Mouse (Mus musculus) forebrain, embryonic 15.5 days (tissue): ENCODE measurements at regions not wholly inside any gene's neighbourhood (a gene's known extent, or its start where the extent isn't known, plus 50 kb on each side); places are given as distances from the start of the nearest gene placed in this dataset.

Source experiments
- ATAC-seq: fragments of 200-750 bp; cut with Nextera tagmentation; replicated peaks from 2 replicates; pipeline ENCODE4 v1.8.0; 2017; ENCODE audit warnings: mild to moderate bottlenecking, moderate TSS enrichment, moderate library complexity
- H3K27ac ChIP-seq: fragments of 300-500 bp; sonication (generic); replicated peaks from 2 replicates; pipeline ENCODE4 v1.5.1; 2015; ENCODE audit warnings: mild to moderate bottlenecking, inconsistent platforms
- H3K27me3 ChIP-seq: fragments of 300-500 bp; sonication (generic); 2 replicates; pipeline ENCODE4 v1.6.1; 2015; ENCODE audit warnings: inconsistent platforms
- H3K36me3 ChIP-seq: fragments of 300-500 bp; sonication (generic); 2 replicates; pipeline ENCODE4 v1.6.1; 2015; ENCODE audit warnings: mild to moderate bottlenecking, inconsistent platforms
- H3K4me1 ChIP-seq: fragments of 300-500 bp; sonication (generic); 2 replicates; pipeline ENCODE4 v1.6.1; 2015; ENCODE audit warnings: inconsistent platforms
- H3K4me2 ChIP-seq: fragments of 300-500 bp; sonication (generic); replicated peaks from 2 replicates; pipeline ENCODE4 v1.6.1; 2015; ENCODE audit warnings: mild to moderate bottlenecking, inconsistent platforms
- H3K4me3 ChIP-seq: fragments of 300-500 bp; sonication (generic); 2 replicates; pipeline ENCODE4 v1.5.1; 2015; ENCODE audit warnings: mild to moderate bottlenecking, inconsistent platforms
- H3K9ac ChIP-seq: fragments of 300-500 bp; sonication (generic); replicated peaks from 2 replicates; pipeline ENCODE4 v1.6.1; 2015; ENCODE audit warnings: mild to moderate bottlenecking, inconsistent platforms
- H3K9me3 ChIP-seq: fragments of 300-500 bp; sonication (generic); 2 replicates; pipeline ENCODE4 v1.6.1; 2016; ENCODE audit warnings: inconsistent platforms
- WGBS: fragments of 180-500 bp; shearing (Covaris S2); methylation state at CpG from one replicate; pipeline ENCODE4 v1.1.7; 2015; ENCODE audit warnings: mixed read lengths; 5-methylcytosine and 5-hydroxymethylcytosine counted together

- Histone ChIP-seq H3K4me2 (no peak overlapping the region), H3K4me1 (peaks cover 16% of the 10 kb centered on the region), H3K27ac (no peak overlapping the region), H3K4me3 (no peak overlapping the region), H3K36me3 (no peaks in the 10 kb centered on the region), H3K9me3 (no peaks in the 10 kb centered on the region), H3K27me3 (no peaks in the 10 kb centered on the region), H3K9ac (no peak overlapping the region)
- WGBS = 74% methylated on average over 5 of the region's 5 CpGs
- ATAC-seq = no peak
Measured at GRCm38 (mm10) chr17:80891656-80892055, 52.8 kb upstream of the Tmem178 start.

GRCm38 (mm10) chr17:80889095-80889494, 55.3 kb upstream of the Tmem178 start:
- no peaks in the 10 kb centered on the region for H3K27me3 ChIP-seq

GRCm38 (mm10) chr17:80887749-80888119, 56.7 kb upstream of the Tmem178 start:
- peak overlapping the region; percentile 84 for H3K27ac ChIP-seq
- peaks cover 21% of the 10 kb centered on the region for H3K4me1 ChIP-seq
- no peaks in the 10 kb centered on the region for H3K27me3 ChIP-seq
- H3K4me3 ChIP-seq = no peak overlapping the region
- no peak overlapping the region for H3K9ac ChIP-seq
- peak; percentile 55; the same call in 1 of the 2 replicates for ATAC-seq
- H3K4me2 ChIP-seq = peak overlapping the region; percentile 28
- WGBS = 6% methylated on average over 8 of the region's 8 CpGs
- no peaks in the 10 kb centered on the region for H3K9me3 ChIP-seq
- no peaks in the 10 kb centered on the region for H3K36me3 ChIP-seq

More at GRCm38 (mm10) chr17:80889095-80889494, 55.3 kb upstream of the Tmem178 start:
- Histone ChIP-seq H3K27ac (no peak overlapping the region), H3K4me3 (no peak overlapping the region), H3K4me2 (no peak overlapping the region), H3K4me1 (peaks cover 21% of the 10 kb centered on the region), H3K9me3 (no peaks in the 10 kb centered on the region), H3K9ac (no peak overlapping the region), H3K36me3 (no peaks in the 10 kb centered on the region)
- 93% methylated on average over 4 of the region's 4 CpGs for WGBS
- no peak for ATAC-seq

GRCm38 (mm10) chr17:80887021-80887748, 57.2 kb upstream of the Tmem178 start:
- Histone ChIP-seq H3K4me2 (peak overlapping the region; percentile 28), H3K9ac (no peak overlapping the region; the same call in 1 of the 2 replicates), H3K4me3 (no peak overlapping the region), H3K27ac (peak overlapping the region; percentile 84), H3K9me3 (no peaks in the 10 kb centered on the region), H3K4me1 (peaks cover 21% of the 10 kb centered on the region), H3K27me3 (no peaks in the 10 kb centered on the region), H3K36me3 (no peaks in the 10 kb centered on the region)
- WGBS = 3% methylated on average over 18 of the region's 18 CpGs
- ATAC-seq = peak; percentile 74

- no peaks in the 10 kb centered on the region for H3K27me3 ChIP-seq
- peak overlapping the region; percentile 84 for H3K27ac ChIP-seq
- 78% methylated on average over 3 of the region's 3 CpGs for WGBS
- no peaks in the 10 kb centered on the region for H3K9me3 ChIP-seq
- no peak overlapping the region for H3K9ac ChIP-seq
- ATAC-seq = no peak
- H3K4me3 ChIP-seq = no peak overlapping the region
- peaks cover 21% of the 10 kb centered on the region for H3K4me1 ChIP-seq
- H3K4me2 ChIP-seq = no peak overlapping the region
- no peaks in the 10 kb centered on the region for H3K36me3 ChIP-seq
Measured at GRCm38 (mm10) chr17:80886211-80886701, 58.2 kb upstream of the Tmem178 start.

- ATAC-seq = no peak
- H3K36me3 ChIP-seq = no peaks in the 10 kb centered on the region
- WGBS = 82% methylated on average over 9 of the region's 9 CpGs
- peaks cover 21% of the 10 kb centered on the region for H3K4me1 ChIP-seq
- H3K27ac ChIP-seq = no peak overlapping the region
- H3K4me3 ChIP-seq = no peak overlapping the region
- H3K27me3 ChIP-seq = no peaks in the 10 kb centered on the region
- no peak overlapping the region for H3K4me2 ChIP-seq
- no peak overlapping the region for H3K9ac ChIP-seq
- no peaks in the 10 kb centered on the region for H3K9me3 ChIP-seq
Measured at GRCm38 (mm10) chr17:80885706-80886105, 58.7 kb upstream of the Tmem178 start.

GRCm38 (mm10) chr17:80884886-80885285, 59.5 kb upstream of the Tmem178 start:
- Histone ChIP-seq H3K27me3 (no peaks in the 10 kb centered on the region), H3K4me2 (no peak overlapping the region), H3K9ac (no peak overlapping the region), H3K9me3 (no peaks in the 10 kb centered on the region), H3K27ac (no peak overlapping the region), H3K36me3 (no peaks in the 10 kb centered on the region), H3K4me1 (peaks cover 21% of the 10 kb centered on the region), H3K4me3 (no peak overlapping the region)
- no peak for ATAC-seq
- 28% methylated on average over 2 of the region's 2 CpGs for WGBS

- H3K9ac ChIP-seq = no peak overlapping the region
- 91% methylated on average over 3 of the region's 3 CpGs for WGBS
- no peak for ATAC-seq
- no peak overlapping the region for H3K4me2 ChIP-seq
- H3K4me1 ChIP-seq = peaks cover 12% of the 10 kb centered on the region
- no peaks in the 10 kb centered on the region for H3K36me3 ChIP-seq
- no peaks in the 10 kb centered on the region for H3K9me3 ChIP-seq
- no peak overlapping the region for H3K27ac ChIP-seq
- H3K27me3 ChIP-seq = no peaks in the 10 kb centered on the region
- H3K4me3 ChIP-seq = no peak overlapping the region
Measured at GRCm38 (mm10) chr17:80882476-80882875, 62.0 kb upstream of the Tmem178 start.

- Histone ChIP-seq H3K9ac (no peak overlapping the region), H3K27me3 (no peaks in the 10 kb centered on the region), H3K4me1 (peaks cover 6% of the 10 kb centered on the region), H3K4me3 (no peak overlapping the region), H3K4me2 (no peak overlapping the region), H3K27ac (no peak overlapping the region), H3K9me3 (no peaks in the 10 kb centered on the region), H3K36me3 (no peaks in the 10 kb centered on the region)
- ATAC-seq = no peak
- WGBS = 81% methylated on average over 4 of the region's 4 CpGs
Measured at GRCm38 (mm10) chr17:80880325-80880724, 64.1 kb upstream of the Tmem178 start.

GRCm38 (mm10) chr17:80875352-80876044, 68.9 kb upstream of the Tmem178 start:
- no peak overlapping the region for H3K4me2 ChIP-seq
- H3K4me3 ChIP-seq = no peak overlapping the region
- no peaks in the 10 kb centered on the region for H3K36me3 ChIP-seq
- peaks cover 6% of the 10 kb centered on the region for H3K4me1 ChIP-seq
- H3K9ac ChIP-seq = no peak overlapping the region
- H3K27ac ChIP-seq = no peak overlapping the region
- no peaks in the 10 kb centered on the region for H3K27me3 ChIP-seq
- H3K9me3 ChIP-seq = no peaks in the 10 kb centered on the region
- ATAC-seq = no peak; the same call in 1 of the 2 replicates
- 33% methylated on average over 7 of the region's 7 CpGs for WGBS

- Histone ChIP-seq H3K9me3 (no peaks in the 10 kb centered on the region), H3K9ac (no peak overlapping the region), H3K27me3 (no peaks in the 10 kb centered on the region), H3K4me2 (no peak overlapping the region), H3K36me3 (no peaks in the 10 kb centered on the region), H3K4me1 (peaks cover 6% of the 10 kb centered on the region), H3K27ac (no peak overlapping the region), H3K4me3 (no peak overlapping the region)
- no peak for ATAC-seq
- WGBS = 79% methylated on average over 4 of the region's 4 CpGs
Measured at GRCm38 (mm10) chr17:80870965-80871364, 73.5 kb upstream of the Tmem178 start.

- H3K9ac ChIP-seq = no peak overlapping the region
- ATAC-seq = no peak
- H3K4me3 ChIP-seq = no peak overlapping the region
- H3K27ac ChIP-seq = no peak overlapping the region
- H3K4me1 ChIP-seq = no peaks in the 10 kb centered on the region
- H3K27me3 ChIP-seq = no peaks in the 10 kb centered on the region
- WGBS = 87% methylated on average over 8 of the region's 8 CpGs
- H3K36me3 ChIP-seq = no peaks in the 10 kb centered on the region
- H3K9me3 ChIP-seq = no peaks in the 10 kb centered on the region
- H3K4me2 ChIP-seq = no peak overlapping the region
Measured at GRCm38 (mm10) chr17:80862338-80862737, 82.1 kb upstream of the Tmem178 start.
